Mouse (Mus musculus) stomach, embryonic 15.5 days (tissue): ENCODE data around the gene Ctse. TPM values are rescaled to one million over a fixed set of nuclear protein-coding genes. Genes with fewer than 3 reads are reported as not detected.

ENCODE experiments used
- ATAC-seq: fragments of 200-750 bp; cut with Nextera tagmentation; 2 replicates; pipeline ENCODE4 v1.8.0; 2017; ENCODE audit warnings: low read depth, moderate number of reproducible peaks, moderate TSS enrichment; ENCODE audit not compliant: insufficient read depth, low FRiP score
- H3K27ac ChIP-seq: fragments of 300-500 bp; sonication (generic); 2 replicates; pipeline ENCODE4 v1.5.1; 2015; ENCODE audit warnings: mild to moderate bottlenecking, inconsistent platforms
- H3K27me3 ChIP-seq: fragments of 300-500 bp; sonication (generic); replicated peaks from 2 replicates; pipeline ENCODE4 v1.6.1; 2015; ENCODE audit warnings: inconsistent platforms
- H3K36me3 ChIP-seq: fragments of 300-500 bp; sonication (generic); 2 replicates; pipeline ENCODE4 v1.6.1; 2015; ENCODE audit warnings: inconsistent platforms
- H3K4me1 ChIP-seq: fragments of 300-500 bp; sonication (generic); 2 replicates; pipeline ENCODE4 v1.6.1; 2015; ENCODE audit warnings: inconsistent platforms
- H3K4me2 ChIP-seq: fragments of 300-500 bp; sonication (generic); 2 replicates; pipeline ENCODE4 v1.6.1; 2015; ENCODE audit warnings: mild to moderate bottlenecking, inconsistent platforms
- H3K4me3 ChIP-seq: fragments of 300-500 bp; sonication (generic); replicated peaks from 2 replicates; pipeline ENCODE4 v1.5.1; 2015; ENCODE audit warnings: inconsistent platforms
- H3K9ac ChIP-seq: fragments of 300-500 bp; sonication (generic); 2 replicates; pipeline ENCODE4 v1.6.1; 2015; ENCODE audit warnings: inconsistent platforms
- H3K9me3 ChIP-seq: fragments of 300-500 bp; sonication (generic); 2 replicates; pipeline ENCODE4 v1.6.1; 2016; ENCODE audit warnings: inconsistent platforms
- WGBS: fragments of 180-500 bp; shearing (Covaris S2); methylation state at CpG from one replicate; pipeline ENCODE4 v1.1.7; 2015; 5-methylcytosine and 5-hydroxymethylcytosine counted together
- polyA plus RNA-seq: library from polyadenylated mRNA; unstranded; fragments of >200 nt; fragmentation: Nextera tagmentation; extraction: Ambion mirVana; gene quantifications from 2 replicates; pipeline ENCODE4 v1.2.1, GENCODE M21; 2015

Gene Ctse
- polyA plus RNA-seq, 1 experiment from 2014 or later: 66.8 TPM

DNA sequence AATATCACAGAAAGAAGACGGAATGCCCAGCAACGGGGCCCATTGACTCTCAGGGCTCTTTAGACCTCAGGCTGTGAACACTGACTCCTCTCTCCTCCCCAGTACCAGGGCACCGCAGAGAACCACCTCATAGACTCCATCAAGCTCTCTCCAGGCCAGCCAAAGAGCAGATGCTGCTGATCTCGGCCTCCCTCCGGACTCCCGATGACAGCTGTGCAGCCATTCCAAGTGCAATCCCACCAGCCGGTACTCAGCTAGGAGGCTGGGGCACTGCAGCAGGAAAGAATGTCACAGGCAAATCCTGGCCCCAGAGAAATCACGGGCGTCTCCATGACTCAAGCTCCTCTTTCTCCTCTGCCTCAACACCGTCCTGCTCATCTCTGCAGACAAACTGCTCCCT, 73.4 kb downstream of the Ctse start:
- 75% methylated on average over 10 of the region's 10 CpGs for WGBS
- no peak overlapping the region for H3K4me3 ChIP-seq
- no peak overlapping the region for H3K27ac ChIP-seq

DNA sequence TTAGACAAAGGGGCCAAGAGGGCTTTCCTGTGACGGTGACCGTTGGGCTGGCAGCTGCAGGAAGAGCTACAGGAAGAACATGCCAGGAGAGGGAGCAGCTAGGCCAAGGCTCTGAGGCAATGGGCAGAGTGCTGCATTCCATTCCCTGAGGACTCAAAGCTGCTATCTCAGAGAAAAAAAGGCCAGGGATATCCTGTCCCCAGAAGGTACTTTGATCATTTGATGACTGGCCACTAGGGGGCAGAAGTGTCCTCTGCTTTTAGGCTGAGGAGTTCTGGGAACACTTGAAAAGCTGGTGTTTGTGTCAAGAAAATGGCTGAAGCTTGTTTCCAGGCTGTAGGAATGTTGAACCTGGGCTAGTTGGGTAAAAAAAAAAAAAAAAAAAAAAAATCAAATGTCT, 74.3 kb downstream of the Ctse start:
- 31% methylated on average over 2 of the region's 2 CpGs for WGBS
- peaks cover 6% of the 10 kb centered on the region; the same call in 1 of the 2 replicates for H3K4me1 ChIP-seq
- no peaks in the 10 kb centered on the region for H3K36me3 ChIP-seq
- H3K27me3 ChIP-seq: no peaks in the 10 kb centered on the region
- no peak for ATAC-seq
- H3K9ac ChIP-seq: no peak overlapping the region
- no peak overlapping the region for H3K4me3 ChIP-seq
- H3K27ac ChIP-seq: no peak overlapping the region
- no peaks in the 10 kb centered on the region for H3K9me3 ChIP-seq
- no peak overlapping the region for H3K4me2 ChIP-seq

More for the DNA sequence above, 73.4 kb downstream of the Ctse start:
- Histone ChIP-seq H3K4me2 (no peak overlapping the region), H3K4me1 (peaks cover 6% of the 10 kb centered on the region; the same call in 1 of the 2 replicates), H3K36me3 (no peaks in the 10 kb centered on the region), H3K9me3 (no peaks in the 10 kb centered on the region), H3K9ac (no peak overlapping the region), H3K27me3 (no peaks in the 10 kb centered on the region)
- ATAC-seq: no peak

- H3K27me3 ChIP-seq: no peaks in the 10 kb centered on the region
- H3K36me3 ChIP-seq: no peaks in the 10 kb centered on the region
- 68% methylated on average over 20 of the region's 20 CpGs for WGBS
- peaks cover 6% of the 10 kb centered on the region; the same call in 1 of the 2 replicates for H3K4me1 ChIP-seq
- no peak overlapping the region for H3K9ac ChIP-seq
- ATAC-seq: no peak; the same call in 1 of the 2 replicates
- no peak overlapping the region for H3K4me2 ChIP-seq
- H3K4me3 ChIP-seq: no peak overlapping the region
- H3K27ac ChIP-seq: no peak overlapping the region
- H3K9me3 ChIP-seq: no peaks in the 10 kb centered on the region
Measured at GRCm38 (mm10) chr1:131714388-131715337, 76.6 kb downstream of the Ctse start.

DNA sequence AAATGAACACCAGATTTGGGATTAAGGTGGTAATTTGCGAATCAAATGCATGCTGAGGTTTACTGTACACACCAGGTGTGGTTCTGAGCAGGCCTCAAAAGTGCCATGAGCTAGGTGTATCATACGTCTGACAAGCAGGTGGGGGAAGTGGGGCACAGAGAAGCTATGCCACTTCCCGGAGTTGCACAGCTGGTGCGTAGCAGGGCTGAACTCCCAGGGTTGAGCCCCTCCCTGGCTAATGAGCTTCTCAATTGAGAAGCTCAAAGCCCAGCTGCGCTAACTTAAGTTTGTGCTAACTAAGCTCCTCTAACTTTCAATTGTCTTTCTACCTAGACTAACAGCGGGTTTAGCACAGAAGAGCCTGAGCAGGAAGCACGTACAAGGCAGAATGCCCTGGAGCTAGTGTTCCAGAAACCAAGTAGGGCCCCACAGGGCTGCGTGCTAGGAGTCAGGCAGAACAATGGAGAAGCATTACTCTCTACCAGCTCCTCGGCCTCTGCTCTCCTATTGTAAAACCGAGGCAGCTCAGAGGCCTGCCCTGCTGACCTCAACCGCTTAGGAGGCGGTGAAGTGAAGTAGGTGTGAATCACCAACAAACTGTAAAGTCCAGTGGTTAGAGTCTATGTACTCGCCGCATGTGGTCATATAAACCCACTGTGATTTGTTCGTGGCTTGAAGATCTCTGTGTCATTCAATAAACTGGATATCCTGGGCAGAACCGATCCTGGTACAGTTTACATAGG, 81.0 kb downstream of the Ctse start:
- Histone ChIP-seq H3K9me3 (no peaks in the 10 kb centered on the region), H3K4me2 (no peak overlapping the region), H3K27ac (no peak overlapping the region), H3K27me3 (no peaks in the 10 kb centered on the region), H3K9ac (no peak overlapping the region), H3K4me1 (peaks cover 6% of the 10 kb centered on the region; the same call in 1 of the 2 replicates), H3K4me3 (no peak overlapping the region), H3K36me3 (no peaks in the 10 kb centered on the region)
- WGBS: 72% methylated on average over 16 of the region's 16 CpGs
- no peak for ATAC-seq

DNA sequence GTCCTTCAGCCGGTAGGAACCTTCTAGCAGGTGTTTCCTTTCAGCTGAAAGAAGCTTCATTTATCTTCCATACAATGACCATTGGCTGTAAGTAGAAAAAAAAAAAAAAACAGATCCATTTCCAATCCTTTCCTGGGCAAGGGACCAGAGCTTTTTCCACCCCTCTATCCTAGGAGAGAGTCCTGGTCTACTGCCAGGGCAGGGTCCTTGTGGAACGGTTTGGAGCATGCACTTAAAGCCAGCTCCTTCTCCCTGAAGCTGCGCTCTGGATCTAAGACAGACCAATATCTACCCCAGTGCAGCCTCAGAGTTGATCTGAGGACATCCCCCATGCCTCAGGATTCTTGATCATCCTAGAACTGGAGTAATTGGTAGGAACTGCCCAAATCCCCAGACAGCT, 83.9 kb downstream of the Ctse start:
- ATAC-seq: no peak
- Histone ChIP-seq H3K36me3 (no peaks in the 10 kb centered on the region), H3K4me3 (no peak overlapping the region), H3K4me1 (no peaks in the 10 kb centered on the region), H3K27ac (no peak overlapping the region), H3K4me2 (no peak overlapping the region), H3K27me3 (no peaks in the 10 kb centered on the region), H3K9me3 (no peaks in the 10 kb centered on the region), H3K9ac (no peak overlapping the region)
- 54% methylated on average over 3 of the region's 3 CpGs for WGBS

DNA sequence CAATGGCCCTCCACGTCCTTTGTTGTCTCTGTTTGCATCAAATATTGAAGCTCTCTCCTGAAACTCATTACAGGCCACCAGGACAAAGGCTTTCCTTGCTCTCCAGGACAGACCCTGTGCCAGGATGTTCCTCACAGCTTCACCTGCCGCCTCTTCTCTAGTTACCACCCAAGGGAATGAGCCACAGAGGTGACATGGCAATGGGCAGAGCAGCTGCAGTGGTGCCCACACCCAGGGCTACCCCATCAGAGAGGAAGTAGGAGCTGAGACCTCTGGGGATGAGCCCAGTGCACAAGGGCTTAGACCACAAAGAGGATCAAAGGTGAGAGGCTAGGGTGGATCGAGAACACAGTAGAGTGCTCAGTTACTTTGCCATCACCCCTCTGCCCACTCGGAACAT, 85.4 kb downstream of the Ctse start:
- no peak for ATAC-seq
- 74% methylated on average over 4 of the region's 4 CpGs for WGBS
- no peaks in the 10 kb centered on the region for H3K36me3 ChIP-seq
- H3K4me3 ChIP-seq: no peak overlapping the region
- H3K4me2 ChIP-seq: no peak overlapping the region
- no peak overlapping the region for H3K9ac ChIP-seq
- no peak overlapping the region for H3K27ac ChIP-seq
- no peaks in the 10 kb centered on the region for H3K4me1 ChIP-seq
- H3K27me3 ChIP-seq: no peaks in the 10 kb centered on the region
- H3K9me3 ChIP-seq: no peaks in the 10 kb centered on the region

Other genes with a start within 250 kb of the Ctse start
- gene Srgap2, start 111.0 kb upstream of the Ctse start, polyA plus RNA-seq: 9.5 and 13.0 TPM in 2 replicates
- gene Fam72a, start 110.4 kb upstream of the Ctse start, polyA plus RNA-seq: 3.0 and 3.1 TPM in 2 replicates
- not detected in 2 replicates for gene Avpr1b, start 39.1 kb upstream of the Ctse start, polyA plus RNA-seq
- 6.8 and 8.6 TPM in 2 replicates for gene Rab7b, start 50.4 kb downstream of the Ctse start, polyA plus RNA-seq
- gene Slc26a9, start 105.7 kb downstream of the Ctse start, polyA plus RNA-seq: 5.1 and 7.6 TPM in 2 replicates
- 2.6 and 3.5 TPM in 2 replicates for gene Pm20d1, start 159.1 kb downstream of the Ctse start, polyA plus RNA-seq
- gene Slc41a1, start 189.2 kb downstream of the Ctse start, polyA plus RNA-seq: 13.3 and 17.0 TPM in 2 replicates
- gene Rab29, start 228.9 kb downstream of the Ctse start, polyA plus RNA-seq: 25.0 and 26.5 TPM in 2 replicates